Mouse (Mus musculus) spleen, postnatal 36 days (tissue): ENCODE results near the gene Fgf12.

ENCODE experiments used
- DNase-seq, 2 experiments: peaks; one replicate each; pipeline ENCODE4 v3.0.0; 2022; ENCODE audit warnings: low spot score in 2 of 2, mixed read lengths in 1 of 2

Gene Fgf12

DNA sequence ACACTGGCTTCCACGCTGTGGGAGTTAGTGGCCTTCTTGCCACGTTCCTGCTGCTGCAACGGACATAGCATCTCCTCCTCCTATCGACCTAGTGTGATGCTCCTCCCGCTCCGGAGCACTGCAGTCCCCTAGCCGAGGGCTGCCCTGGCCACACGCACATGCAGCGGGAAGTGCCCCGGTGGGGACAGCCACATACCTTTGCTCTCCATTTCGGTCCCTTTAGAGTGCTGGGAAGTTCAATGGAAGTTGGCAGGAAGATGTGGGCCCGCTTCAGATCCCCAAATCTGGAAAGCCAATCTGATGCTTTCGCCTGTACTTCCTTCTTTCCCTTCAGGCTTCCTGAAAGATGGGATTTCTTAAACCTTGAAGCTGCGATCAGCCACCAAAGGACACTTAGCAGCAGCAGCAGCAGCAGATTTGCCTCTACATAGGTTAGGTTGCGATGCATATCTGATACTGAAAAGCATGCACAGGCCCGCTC is at the start of gene Fgf12:
Gene Fgf12, minus strand, starts transcription at position 431 of the 481 bp plus-strand sequence.
- DNase-seq = no peak

DNA sequence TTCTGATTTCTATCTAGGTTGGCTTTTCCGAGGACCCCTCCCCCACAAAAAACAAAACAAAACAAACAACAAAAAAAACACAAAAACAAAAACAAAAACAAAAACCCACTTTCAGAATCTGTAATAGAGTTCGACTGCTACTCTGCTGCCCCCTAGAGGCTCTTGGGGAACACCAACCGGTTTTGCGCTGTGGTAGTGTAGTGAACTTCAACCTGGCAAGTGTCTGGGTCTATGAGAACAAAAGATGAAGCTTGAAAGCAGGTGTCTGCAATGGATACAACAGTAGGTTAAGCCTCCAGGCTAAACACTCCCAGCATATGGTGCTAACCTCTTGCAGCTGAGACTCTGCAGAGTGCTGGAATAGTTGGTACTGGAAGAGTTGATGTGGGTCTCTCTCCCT is 40.2 kb upstream of the Fgf12 start:
- DNase-seq = no peak

GRCm38 (mm10) chr16:28770276-28770675 is 17.4 kb upstream of the Fgf12 start:
- no peak for DNase-seq

DNA sequence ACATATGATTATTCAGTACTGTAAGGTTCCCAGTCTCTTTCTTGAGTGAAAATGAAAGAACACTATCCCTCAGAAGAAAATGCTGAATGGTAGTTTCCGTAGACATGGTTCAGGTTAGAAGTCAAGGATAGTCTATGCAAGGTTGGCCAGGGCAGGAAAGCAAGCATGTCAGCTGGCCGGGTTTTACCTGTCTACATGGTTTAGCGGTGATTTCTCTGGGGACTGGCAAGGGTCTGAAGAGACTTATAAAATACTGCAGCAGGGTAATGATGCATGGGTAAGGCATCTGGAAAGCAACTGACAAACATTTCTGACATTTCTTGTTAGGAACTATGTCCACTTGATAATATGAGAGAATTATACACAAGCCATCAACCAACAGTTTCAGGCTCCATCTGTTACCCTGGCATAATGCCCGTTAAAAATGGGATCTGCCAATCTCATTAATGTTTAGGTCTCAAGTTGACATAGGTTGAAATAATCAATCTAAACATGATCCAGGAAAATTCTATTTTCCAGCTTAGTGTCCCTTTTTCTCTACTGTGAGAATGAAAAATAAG is 8.6 kb upstream of the Fgf12 start:
- DNase-seq = no peak

DNA sequence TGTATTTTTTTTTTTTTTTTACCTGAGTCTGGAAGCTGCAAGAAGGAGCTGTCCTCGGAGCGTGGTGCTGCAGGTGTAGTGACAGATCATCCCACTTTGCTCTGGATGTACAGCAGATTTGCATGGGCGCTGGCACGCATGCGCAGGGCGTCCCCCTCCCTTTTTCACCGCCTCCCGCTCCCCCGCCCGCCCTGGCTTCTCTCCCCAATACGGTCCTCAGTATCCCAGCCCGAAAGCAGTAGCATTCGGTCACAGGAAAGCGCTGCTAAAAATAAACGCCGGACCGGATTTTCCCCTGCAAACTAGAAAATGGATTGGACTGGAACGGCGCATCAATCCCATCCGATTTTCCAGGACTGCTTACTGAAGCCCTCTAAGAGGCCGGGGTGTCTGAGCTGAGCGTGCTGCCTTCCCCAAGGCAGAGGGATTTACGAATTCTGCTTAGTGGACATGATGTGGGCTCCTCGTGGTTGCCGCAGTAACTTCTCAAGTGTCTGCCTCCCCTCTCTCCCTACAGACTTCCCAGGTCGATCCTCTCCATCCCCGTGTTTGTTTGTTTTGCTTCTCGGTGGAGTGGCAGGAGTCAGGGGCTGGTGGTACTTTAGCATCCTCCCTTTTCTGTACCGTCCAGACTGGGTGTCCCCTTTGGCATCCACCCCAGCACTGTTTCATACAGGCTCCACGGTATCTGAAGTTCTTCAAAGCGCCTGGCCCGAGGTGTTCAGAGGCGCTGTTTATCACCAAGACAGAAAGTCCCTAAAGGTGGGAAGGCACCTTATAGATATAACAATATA is 453 bp upstream of the Fgf12 start:
- DNase-seq = no peak

DNA sequence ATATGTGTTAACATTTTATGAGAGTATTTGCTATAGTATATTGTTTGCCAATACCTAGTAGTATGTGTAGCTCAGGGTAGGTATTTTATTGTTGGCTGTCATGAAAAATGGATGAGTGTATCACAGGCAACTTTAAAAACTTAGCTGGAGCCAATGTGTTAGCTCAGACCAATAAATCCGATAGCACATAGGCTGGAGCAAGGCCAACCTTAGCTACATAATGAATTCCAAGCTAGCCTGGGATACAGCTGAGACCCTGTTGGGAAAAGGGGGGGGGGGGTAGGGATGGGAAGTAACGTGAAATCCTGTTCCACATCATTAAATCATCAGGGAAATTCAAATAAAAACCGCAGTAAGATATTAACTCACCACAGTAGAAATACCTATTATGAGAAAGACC is 18.4 kb downstream of the Fgf12 start:
- DNase-seq = no peak

DNA sequence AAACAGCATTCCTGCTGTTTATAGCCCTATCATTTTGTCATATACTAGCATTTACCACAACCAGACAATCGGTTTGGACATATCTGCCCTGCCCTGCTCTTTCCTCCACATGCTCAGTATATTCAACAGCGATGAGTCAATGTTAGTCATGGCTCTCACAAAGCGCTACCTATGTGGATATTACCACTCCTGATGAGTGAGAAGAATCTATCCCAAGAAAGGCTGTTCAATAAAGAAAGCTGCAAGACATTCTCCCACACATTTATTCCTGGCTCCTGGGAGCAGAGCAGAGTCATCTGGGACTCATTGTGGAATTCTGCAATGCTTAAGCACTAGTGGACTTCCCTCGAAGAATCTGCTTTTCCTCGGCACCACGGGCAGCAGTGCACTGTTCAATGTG is 26.1 kb downstream of the Fgf12 start:
- DNase-seq = no peak

GRCm38 (mm10) chr16:28706623-28707022 is 46.2 kb downstream of the Fgf12 start:
- no peak for DNase-seq

DNA sequence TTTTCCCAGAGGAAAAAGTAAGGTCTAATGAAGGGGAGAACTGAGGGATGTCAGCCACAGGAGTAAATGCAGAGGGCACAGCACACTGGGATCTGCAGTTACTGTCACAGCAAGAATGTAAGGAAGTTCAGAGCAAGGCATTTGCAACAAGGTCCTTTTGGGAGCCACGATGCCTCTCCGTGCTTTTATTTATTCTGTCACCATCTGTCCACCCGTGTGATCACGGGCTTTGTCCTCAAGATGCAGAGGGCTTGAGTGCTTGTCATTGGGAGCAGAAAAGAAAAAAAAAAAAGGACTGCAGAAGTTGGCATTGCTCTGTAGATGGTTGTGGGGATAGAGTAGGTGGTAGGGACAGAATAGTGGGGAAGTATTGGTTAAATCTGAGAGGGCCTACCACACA is 52.5 kb downstream of the Fgf12 start:
- DNase-seq = no peak

DNA sequence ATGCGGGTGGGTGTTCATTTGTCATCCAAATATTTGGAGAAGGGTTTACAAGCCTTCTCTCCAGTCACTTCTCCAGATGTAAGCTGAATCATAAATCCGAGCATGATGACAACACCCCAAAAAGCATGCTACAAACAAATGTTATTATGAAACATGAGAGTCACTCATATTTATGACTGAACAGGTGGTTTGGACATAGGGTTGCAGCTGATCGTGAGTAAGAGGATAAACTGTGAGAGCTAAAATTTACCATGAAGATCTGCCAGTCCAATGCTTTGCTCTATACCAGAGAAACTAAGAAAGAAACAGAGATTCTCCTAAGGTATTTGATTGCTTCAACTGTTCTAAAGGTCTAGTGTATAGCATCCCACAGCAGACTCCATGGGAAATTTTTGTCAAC is 56.0 kb downstream of the Fgf12 start:
- DNase-seq = no peak

- DNase-seq = no peak
These were observed 58.6 kb downstream of the Fgf12 start for GRCm38 (mm10) chr16:28694113-28694899.

- no peak for DNase-seq
These were observed 63.9 kb downstream of the Fgf12 start for GRCm38 (mm10) chr16:28688861-28689385.

- no peak for DNase-seq
These were observed 71.2 kb downstream of the Fgf12 start for GRCm38 (mm10) chr16:28681625-28682024.

- no peak for DNase-seq
These were observed 84.0 kb downstream of the Fgf12 start for GRCm38 (mm10) chr16:28668815-28669347.

DNA sequence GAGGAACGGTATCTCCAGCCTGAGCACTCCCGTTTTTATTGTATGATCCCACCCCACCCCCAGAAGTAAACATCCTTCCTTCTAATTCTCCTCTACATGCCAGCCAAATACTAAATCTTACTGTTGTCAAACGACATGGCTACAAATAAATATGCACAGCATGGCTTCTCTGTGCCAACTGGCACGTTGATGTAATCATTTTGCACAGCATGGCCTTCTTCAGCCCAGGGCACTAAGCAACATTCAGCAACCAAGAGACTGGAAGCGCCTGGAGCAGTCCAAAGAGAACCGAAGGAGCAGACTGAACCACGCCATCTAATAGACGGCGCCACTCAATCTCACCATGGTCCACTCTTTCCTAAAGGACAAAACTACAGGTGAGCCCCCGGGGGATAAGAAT is 100.2 kb downstream of the Fgf12 start:
- DNase-seq = no peak

- DNase-seq = no peak
These were observed 102.3 kb downstream of the Fgf12 start for GRCm38 (mm10) chr16:28650589-28650988.

DNA sequence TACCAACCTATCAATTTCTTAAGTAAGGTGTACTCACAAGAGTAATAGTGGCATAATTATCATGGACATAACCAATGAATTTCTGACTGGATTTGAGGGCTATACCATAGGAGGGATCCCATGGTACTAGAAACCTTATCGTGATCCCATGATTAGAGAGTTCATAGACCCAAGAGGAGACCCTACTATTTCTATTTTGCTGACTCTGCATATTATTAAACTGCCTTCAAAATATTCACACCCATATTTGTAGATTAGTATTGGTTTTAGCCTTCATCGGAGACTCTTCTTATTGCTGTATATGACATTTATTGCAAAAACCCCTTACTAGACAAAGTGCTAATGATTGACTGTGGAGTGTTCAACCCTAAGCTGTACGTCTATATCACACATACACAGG is 107.8 kb downstream of the Fgf12 start:
- no peak for DNase-seq

DNA sequence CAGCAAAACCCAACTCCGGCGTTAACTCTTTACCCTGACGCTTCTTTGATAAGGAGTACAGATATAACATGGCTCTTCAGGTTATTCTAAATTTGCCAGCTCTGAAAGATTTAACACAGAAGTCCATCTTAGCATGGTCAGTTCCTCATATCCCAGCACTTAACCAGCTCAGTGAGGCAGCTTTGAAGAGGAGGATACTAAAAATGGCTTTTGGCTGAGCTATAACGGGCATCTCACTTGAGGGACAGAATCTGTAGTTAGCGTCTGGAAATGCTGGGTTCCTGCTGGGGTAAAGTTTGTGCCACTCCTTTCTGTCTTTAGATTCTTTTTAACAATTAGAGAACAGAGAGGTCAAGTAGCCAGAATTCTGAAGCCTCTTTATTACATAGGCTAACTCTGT is 121.1 kb downstream of the Fgf12 start:
- no peak for DNase-seq

DNA sequence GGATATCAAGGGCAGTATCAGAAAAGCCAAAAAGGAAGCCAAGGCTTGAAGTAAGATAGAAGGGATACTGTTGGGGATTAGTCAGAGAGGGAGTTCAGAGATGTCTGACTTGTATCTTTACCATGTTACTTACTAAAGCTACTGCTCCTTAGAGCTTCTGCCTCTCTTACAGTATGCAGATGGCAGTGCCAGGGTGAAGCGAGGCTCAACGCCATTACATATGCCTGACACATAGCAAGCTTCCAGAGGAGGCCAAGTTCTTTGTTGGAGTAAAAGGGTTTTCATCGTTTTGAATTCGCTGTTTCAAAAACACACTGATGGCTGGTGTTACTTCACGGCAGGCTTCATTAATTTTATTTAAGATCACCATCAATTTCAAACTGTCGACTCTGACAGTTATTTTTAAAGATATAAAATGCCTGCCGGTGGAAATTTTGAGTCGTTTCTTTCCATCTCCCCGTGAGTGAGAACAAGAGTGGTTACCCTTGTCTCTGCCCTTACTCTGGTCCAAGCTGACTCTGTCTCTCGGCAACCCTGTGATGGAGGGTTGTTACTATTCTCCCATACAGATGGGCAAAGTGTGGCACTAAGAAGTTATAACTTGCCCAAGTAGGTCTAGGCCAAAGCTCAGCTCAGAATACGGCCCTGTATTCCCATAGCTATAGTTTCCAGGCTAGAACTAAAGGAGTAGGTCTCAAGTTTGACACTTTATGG is 121.9 kb downstream of the Fgf12 start:
- DNase-seq = no peak

GRCm38 (mm10) chr16:28626259-28626658 is 126.6 kb downstream of the Fgf12 start:
- no peak for DNase-seq

GRCm38 (mm10) chr16:28625689-28626088 is 127.2 kb downstream of the Fgf12 start:
- no peak for DNase-seq
